Mouse (Mus musculus) neural tube, embryonic 15.5 days (tissue): ENCODE data around the gene Ptprg. TPM values are rescaled to one million over a fixed set of nuclear protein-coding genes. Genes with fewer than 3 reads are reported as not detected.
A peak's percentile ranks its signal among the peaks of the same experiment; 100 is the strongest.

Experiments
- ATAC-seq: fragments of 200-750 bp; cut with Nextera tagmentation; 2 replicates; pipeline ENCODE4 v1.8.0; 2017; ENCODE audit warnings: mild to moderate bottlenecking, moderate TSS enrichment, moderate library complexity; ENCODE audit not compliant: low FRiP score
- H3K27ac ChIP-seq: fragments of 300-500 bp; sonication (generic); replicated peaks from 2 replicates; pipeline ENCODE4 v1.5.1; 2015; ENCODE audit warnings: mild to moderate bottlenecking, inconsistent platforms
- H3K27me3 ChIP-seq: fragments of 300-500 bp; sonication (generic); replicated peaks from 2 replicates; pipeline ENCODE4 v1.6.1; 2015; ENCODE audit warnings: inconsistent platforms
- H3K36me3 ChIP-seq: fragments of 300-500 bp; sonication (generic); 2 replicates; pipeline ENCODE4 v1.6.1; 2015; ENCODE audit warnings: inconsistent platforms
- H3K4me1 ChIP-seq: fragments of 300-500 bp; sonication (generic); 2 replicates; pipeline ENCODE4 v1.6.1; 2015; ENCODE audit warnings: inconsistent platforms
- H3K4me2 ChIP-seq: fragments of 300-500 bp; sonication (generic); 2 replicates; pipeline ENCODE4 v1.6.1; 2015; ENCODE audit warnings: inconsistent platforms, mild to moderate bottlenecking, moderate library complexity
- H3K4me3 ChIP-seq: fragments of 300-500 bp; sonication (generic); replicated peaks from 2 replicates; pipeline ENCODE4 v1.5.1; 2015; ENCODE audit warnings: mild to moderate bottlenecking, inconsistent platforms
- H3K9ac ChIP-seq: fragments of 300-500 bp; sonication (generic); replicated peaks from 2 replicates; pipeline ENCODE4 v1.6.1; 2015; ENCODE audit warnings: mild to moderate bottlenecking, inconsistent platforms
- H3K9me3 ChIP-seq: fragments of 300-500 bp; sonication (generic); replicated peaks from 2 replicates; pipeline ENCODE4 v1.6.1; 2016; ENCODE audit warnings: inconsistent platforms
- WGBS: fragments of 180-500 bp; shearing (Covaris S2); methylation state at CpG from one replicate; pipeline ENCODE4 v1.1.7; 2015; ENCODE audit warnings: mixed read lengths; 5-methylcytosine and 5-hydroxymethylcytosine counted together
- polyA plus RNA-seq: library from polyadenylated mRNA; unstranded; fragments of >200 nt; fragmentation: Nextera tagmentation; extraction: Ambion mirVana; gene quantifications from 2 replicates; pipeline ENCODE4 v1.2.1, GENCODE M21; 2015

The Ptprg gene
- polyA plus RNA-seq, 1 experiment from 2014 or later, result 40.4 TPM

DNA sequence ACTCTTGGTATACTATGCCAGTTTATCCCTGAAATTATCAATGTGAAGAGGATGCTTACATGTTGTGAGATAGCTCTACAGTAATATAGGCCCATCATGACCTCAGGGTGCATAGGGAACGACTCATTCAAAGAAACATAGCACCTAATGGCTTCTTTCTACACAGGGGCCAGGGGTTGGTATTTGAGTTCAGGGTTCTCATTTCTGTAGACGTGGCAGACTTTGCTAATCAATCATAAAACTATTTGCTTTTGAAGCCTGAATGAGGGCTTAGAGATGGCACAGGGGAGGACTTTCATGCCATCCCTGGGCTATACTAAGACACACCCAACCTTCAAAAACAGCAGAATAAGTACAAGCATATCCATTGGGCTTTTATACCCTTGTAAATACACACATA lies 16.4 kb downstream of the Ptprg start:
- WGBS, result 68% methylated on average over 2 of the region's 2 CpGs
- Histone ChIP-seq H3K9me3 (no peaks in the 10 kb centered on the region), H3K4me2 (no peak overlapping the region), H3K4me3 (no peak overlapping the region), H3K27ac (no peak overlapping the region), H3K4me1 (peaks cover 11% of the 10 kb centered on the region; the same call in 1 of the 2 replicates), H3K27me3 (no peaks in the 10 kb centered on the region), H3K36me3 (no peaks in the 10 kb centered on the region), H3K9ac (no peak overlapping the region)
- no peak for ATAC-seq

DNA sequence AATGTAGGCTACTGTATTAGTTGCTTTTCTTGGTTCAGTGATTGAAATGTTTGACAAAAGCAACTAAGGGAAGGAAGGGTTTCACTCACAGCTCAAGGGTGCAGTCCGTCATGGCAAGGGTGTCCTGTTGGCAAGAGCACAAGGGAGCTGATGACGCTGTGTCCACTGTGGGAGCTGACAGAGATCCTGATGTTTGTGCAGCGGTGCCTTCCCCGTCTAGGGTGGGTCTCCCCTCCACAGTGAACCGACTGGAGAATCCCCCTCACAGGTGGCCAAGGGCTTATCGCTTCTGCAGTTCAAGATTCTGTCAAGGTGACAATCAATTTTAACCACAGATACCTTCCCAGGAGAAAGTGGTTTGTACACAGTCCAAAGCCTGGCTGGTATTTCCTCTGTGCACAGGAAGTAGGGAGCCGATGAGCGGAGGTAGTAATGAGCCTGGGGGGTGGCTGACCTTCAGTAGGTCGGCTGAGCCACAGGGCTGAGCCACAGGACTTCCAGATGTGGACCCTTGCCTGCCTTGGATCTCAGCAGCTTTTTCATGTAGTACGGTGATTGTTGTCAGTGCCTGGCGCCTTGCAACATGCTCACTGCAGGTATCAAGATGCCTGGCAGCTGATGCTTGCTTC lies 18.5 kb downstream of the Ptprg start:
- WGBS, result 83% methylated on average over 11 of the region's 11 CpGs
- no peaks in the 10 kb centered on the region for H3K36me3 ChIP-seq
- H3K27ac ChIP-seq, result no peak overlapping the region
- H3K27me3 ChIP-seq, result no peaks in the 10 kb centered on the region
- H3K4me2 ChIP-seq, result no peak overlapping the region
- no peak overlapping the region for H3K4me3 ChIP-seq
- peaks cover 20% of the 10 kb centered on the region; the same call in 1 of the 2 replicates for H3K4me1 ChIP-seq
- no peak overlapping the region for H3K9ac ChIP-seq
- no peaks in the 10 kb centered on the region for H3K9me3 ChIP-seq
- 0 out of 2 replicates have a peak, but pooled peaks have one; percentile 30 for ATAC-seq

DNA sequence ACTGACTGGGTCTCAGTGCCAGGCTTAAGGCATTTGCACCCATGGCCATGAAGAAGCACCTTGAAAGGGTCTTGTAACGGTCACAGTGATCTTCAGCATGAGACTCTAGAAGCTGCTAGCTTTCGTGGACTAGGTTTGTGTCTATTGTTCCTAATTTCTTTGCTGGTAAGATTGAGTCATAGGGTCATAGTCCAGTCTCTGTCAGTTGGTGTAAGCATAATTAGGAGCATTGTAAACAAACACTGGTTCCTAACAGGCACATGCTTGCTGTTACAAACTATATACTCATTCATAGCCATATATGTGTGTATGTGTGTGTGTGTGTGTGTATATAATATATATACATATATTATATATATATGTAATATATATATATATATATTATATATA lies 19.1 kb downstream of the Ptprg start:
- H3K9ac ChIP-seq, result no peak overlapping the region
- 88% methylated on average over 2 of the region's 2 CpGs for WGBS
- H3K4me3 ChIP-seq, result no peak overlapping the region
- H3K4me1 ChIP-seq, result peaks cover 25% of the 10 kb centered on the region; the same call in 1 of the 2 replicates
- no peaks in the 10 kb centered on the region for H3K27me3 ChIP-seq
- no peak overlapping the region for H3K27ac ChIP-seq
- no peaks in the 10 kb centered on the region for H3K9me3 ChIP-seq
- no peak for ATAC-seq
- no peak overlapping the region for H3K4me2 ChIP-seq
- no peaks in the 10 kb centered on the region for H3K36me3 ChIP-seq

DNA sequence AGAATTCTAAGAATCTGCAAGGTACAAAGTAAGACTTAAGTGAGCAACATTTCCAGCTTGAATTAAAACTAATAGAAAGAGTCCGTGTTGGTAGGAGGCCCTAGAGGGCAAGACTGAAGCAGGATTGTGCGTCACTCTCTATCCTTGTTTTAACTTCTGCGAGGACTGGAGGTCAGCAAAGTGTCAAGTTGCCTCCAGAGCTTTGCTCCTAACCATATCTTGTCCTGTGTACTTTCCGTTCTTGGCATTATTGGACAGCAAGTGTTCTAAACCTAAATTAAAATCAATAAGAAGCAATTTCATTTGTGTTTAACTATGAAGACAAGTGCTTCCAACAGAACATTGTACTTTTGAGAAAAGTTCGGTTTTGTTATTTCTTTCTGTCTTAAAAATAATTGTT lies 20.4 kb downstream of the Ptprg start:
- Histone ChIP-seq H3K9me3 (no peaks in the 10 kb centered on the region), H3K4me2 (no peak overlapping the region), H3K9ac (no peak overlapping the region), H3K27ac (no peak overlapping the region), H3K4me3 (no peak overlapping the region), H3K4me1 (peaks cover 37% of the 10 kb centered on the region), H3K36me3 (no peaks in the 10 kb centered on the region), H3K27me3 (no peaks in the 10 kb centered on the region)
- 74% methylated on average over 5 of the region's 5 CpGs for WGBS
- no peak for ATAC-seq

DNA sequence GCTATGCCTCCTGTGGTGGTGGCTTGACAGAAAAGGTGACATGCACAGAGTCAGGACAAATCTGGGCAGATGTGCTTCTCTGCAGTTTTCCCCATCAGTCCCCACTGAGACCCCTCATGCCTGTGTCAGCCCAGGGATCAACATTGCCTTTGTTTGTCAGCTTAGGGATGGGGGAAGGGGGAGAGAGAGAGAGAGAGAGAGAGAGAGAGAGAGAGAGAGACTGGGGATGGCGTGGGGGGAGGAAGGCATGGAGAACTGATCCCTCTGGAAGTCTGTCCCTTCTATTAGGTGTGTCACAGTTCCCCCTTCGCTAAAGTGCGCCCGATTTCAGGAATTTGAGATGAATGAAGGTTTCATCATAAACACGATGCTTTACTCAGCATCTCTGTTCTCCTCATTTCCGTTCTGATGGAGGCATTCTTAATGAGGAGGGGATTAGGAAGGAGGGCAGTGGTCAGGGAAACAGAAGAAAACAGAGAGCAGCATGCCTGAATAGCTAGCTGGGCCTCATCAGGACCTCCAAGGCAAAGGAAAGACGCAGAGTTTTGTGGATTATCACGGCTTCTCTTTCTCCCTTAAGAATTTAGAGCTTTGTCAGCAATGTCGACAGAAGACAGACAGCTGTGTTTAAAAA lies 24.1 kb downstream of the Ptprg start:
- H3K4me1 ChIP-seq, result peaks cover 35% of the 10 kb centered on the region
- 21% methylated on average over 9 of the region's 9 CpGs for WGBS
- H3K4me2 ChIP-seq, result no peak overlapping the region
- H3K36me3 ChIP-seq, result no peaks in the 10 kb centered on the region
- no peak overlapping the region for H3K27ac ChIP-seq
- H3K27me3 ChIP-seq, result no peaks in the 10 kb centered on the region
- H3K4me3 ChIP-seq, result no peak overlapping the region
- no peak overlapping the region for H3K9ac ChIP-seq
- no peaks in the 10 kb centered on the region for H3K9me3 ChIP-seq
- peak; percentile 42; the same call in 1 of the 2 replicates for ATAC-seq

DNA sequence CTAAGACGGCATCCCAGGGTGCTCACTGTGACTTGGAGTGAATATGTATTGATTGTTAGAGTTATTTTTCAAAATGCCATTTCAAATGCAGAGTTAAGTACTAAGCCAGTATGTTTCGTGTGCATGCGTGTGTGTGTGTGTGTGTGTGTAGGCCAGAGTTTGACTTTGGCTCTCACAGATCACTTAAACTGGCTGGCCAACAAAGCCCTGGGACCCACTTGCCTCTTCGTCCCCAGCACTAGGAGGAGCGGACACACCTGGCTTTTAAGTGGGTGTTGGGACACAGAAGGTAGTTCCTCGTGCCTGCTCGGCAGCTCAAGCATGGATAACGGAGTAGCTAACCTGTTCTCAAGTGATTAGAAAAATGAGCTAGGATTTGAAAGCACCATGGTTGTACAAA lies 24.6 kb downstream of the Ptprg start:
- H3K4me3 ChIP-seq, result no peak overlapping the region
- no peak overlapping the region for H3K9ac ChIP-seq
- no peaks in the 10 kb centered on the region for H3K36me3 ChIP-seq
- H3K27me3 ChIP-seq, result no peaks in the 10 kb centered on the region
- no peak overlapping the region for H3K4me2 ChIP-seq
- WGBS, result 71% methylated on average over 8 of the region's 8 CpGs
- ATAC-seq, result no peak
- no peak overlapping the region for H3K27ac ChIP-seq
- peaks cover 35% of the 10 kb centered on the region for H3K4me1 ChIP-seq
- no peaks in the 10 kb centered on the region for H3K9me3 ChIP-seq

DNA sequence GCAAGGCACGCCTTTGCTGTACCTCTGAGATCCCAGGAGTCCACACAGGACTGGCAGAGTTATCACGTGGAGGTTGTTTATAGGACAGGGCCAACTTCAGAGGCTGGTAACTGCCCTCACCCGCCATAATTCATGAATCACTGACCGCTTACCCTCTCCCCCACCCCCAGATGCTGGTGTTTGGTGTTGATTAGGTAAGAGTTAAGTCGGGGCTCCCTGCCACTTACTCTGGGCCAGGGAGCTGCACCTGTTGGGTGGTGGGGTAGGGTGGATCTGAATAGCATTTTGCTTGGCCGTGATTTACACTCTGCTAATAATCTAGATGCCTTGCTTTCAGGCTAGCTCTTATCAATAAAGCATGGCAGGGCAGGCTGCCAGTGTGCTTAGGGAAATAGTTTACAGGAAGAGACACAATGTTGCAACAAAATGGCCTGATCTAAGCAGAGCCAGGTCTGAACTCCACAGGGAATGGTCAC lies 25.2 kb downstream of the Ptprg start:
- Histone ChIP-seq H3K4me1 (peaks cover 31% of the 10 kb centered on the region), H3K4me2 (no peak overlapping the region), H3K27me3 (no peaks in the 10 kb centered on the region), H3K36me3 (no peaks in the 10 kb centered on the region), H3K9me3 (no peaks in the 10 kb centered on the region), H3K9ac (no peak overlapping the region), H3K4me3 (no peak overlapping the region), H3K27ac (no peak overlapping the region)
- WGBS, result 54% methylated on average over 6 of the region's 6 CpGs
- ATAC-seq, result no peak

DNA sequence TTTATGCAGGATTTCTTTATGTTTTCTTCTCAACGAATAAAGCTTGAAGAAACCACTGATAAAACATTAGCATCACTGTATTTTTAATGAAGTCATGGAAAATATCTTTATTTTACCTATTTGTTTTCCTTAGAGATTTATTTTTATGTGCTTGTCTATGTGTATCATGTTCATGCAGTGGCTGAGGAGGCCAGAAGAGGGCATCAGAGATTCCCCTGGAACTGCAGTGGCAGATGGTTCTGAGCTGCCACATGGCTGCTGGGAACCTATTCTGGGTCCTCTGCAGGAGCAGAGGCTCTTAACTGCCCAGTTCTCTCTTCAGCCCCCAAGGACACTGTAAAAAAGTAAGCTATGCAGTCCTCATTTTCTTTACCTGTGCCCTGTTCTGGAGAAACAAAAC lies 26.6 kb downstream of the Ptprg start:
- peaks cover 40% of the 10 kb centered on the region for H3K4me1 ChIP-seq
- H3K27me3 ChIP-seq, result no peaks in the 10 kb centered on the region
- no peak overlapping the region for H3K27ac ChIP-seq
- ATAC-seq, result no peak
- no peaks in the 10 kb centered on the region for H3K9me3 ChIP-seq
- no peak overlapping the region for H3K4me3 ChIP-seq
- H3K36me3 ChIP-seq, result no peaks in the 10 kb centered on the region
- WGBS, result 93% methylated on average over 1 of the region's 1 CpGs
- no peak overlapping the region for H3K9ac ChIP-seq
- H3K4me2 ChIP-seq, result no peak overlapping the region

DNA sequence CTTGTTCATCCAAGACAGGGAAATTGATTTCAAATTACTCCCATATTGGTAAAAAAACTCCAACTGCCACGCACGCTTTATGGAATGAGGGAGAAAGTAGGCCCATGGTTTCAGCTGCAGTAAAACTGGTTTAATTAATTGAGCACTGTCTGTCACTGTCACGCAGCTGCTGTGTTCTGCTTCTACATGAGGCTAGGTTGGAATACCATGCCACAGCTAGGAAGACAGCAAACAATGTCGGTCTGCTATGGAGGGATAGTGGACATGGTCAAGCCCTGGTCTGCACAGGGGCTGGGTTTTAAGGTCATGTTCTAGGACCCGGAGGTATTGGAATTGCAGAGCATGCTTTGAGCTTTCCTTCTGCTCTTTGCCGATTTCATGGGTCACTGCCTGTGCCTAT lies 30.9 kb downstream of the Ptprg start:
- H3K36me3 ChIP-seq, result no peaks in the 10 kb centered on the region
- H3K9me3 ChIP-seq, result no peaks in the 10 kb centered on the region
- H3K9ac ChIP-seq, result no peak overlapping the region
- no peak overlapping the region for H3K27ac ChIP-seq
- peaks cover 12% of the 10 kb centered on the region for H3K4me1 ChIP-seq
- no peaks in the 10 kb centered on the region for H3K27me3 ChIP-seq
- H3K4me2 ChIP-seq, result no peak overlapping the region
- no peak overlapping the region for H3K4me3 ChIP-seq
- 33% methylated on average over 6 of the region's 6 CpGs for WGBS
- 0 out of 2 replicates have a peak, but pooled peaks have one; percentile 33 for ATAC-seq

DNA sequence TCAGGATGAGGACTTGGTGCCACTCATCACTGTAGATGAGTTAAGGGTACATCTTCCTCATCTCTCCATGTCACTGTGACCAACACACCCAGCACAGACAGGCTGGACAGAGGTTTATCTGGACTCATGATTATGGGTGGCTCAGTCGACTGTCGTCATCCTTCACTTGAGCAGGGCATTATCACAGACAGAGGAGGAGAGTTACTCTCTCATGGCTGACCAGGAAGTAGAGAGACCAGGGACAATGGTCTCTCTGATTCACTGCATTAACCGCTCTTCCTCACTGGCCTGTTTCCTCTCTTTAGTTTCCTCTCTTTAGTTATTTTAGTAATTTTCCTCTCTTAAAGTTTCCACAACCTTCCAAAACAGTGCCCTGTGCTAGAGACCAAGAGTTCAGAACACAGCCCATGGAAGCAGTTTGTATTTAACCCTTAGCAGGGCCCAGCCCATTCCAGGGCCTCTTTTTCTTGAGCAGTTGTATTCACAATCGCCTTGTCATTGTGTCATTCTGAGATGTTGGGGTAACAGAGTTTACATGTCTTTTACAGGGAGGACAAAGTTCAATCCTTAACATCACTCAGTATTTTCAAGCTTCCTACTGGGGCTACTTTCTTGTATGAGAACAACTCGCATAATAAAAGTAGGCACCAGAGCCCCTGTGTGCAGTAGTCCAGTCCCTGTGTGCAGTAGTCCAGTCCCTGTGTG lies 31.7 kb downstream of the Ptprg start:
- ATAC-seq, result 0 out of 2 replicates have a peak, but pooled peaks have one; percentile 37
- WGBS, result 84% methylated on average over 5 of the region's 5 CpGs
- Histone ChIP-seq H3K27ac (no peak overlapping the region), H3K4me3 (no peak overlapping the region), H3K36me3 (no peaks in the 10 kb centered on the region), H3K4me2 (no peak overlapping the region), H3K4me1 (peaks cover 14% of the 10 kb centered on the region), H3K27me3 (no peaks in the 10 kb centered on the region), H3K9me3 (no peaks in the 10 kb centered on the region), H3K9ac (no peak overlapping the region)

DNA sequence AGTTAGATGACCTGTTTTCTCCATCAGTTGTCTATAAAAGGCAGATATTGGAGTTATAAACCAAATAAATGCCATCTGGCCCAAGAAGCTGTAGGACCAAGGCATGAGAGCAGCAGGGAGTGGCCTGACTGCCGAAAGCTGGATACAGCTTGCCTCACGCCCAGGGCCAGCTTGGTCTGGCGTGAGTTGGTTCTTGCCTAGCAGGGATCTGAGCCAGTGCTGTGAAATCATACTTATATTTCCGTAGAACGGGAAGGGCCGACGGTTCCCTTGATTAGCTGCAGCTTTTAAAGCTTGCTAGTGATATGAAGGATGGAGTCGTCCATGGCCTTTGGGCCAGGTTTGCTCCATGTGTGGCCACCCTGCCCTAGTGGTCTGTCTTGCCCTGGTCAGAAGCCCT lies 37.1 kb downstream of the Ptprg start:
- Histone ChIP-seq H3K27ac (no peak overlapping the region), H3K4me1 (peaks cover 22% of the 10 kb centered on the region), H3K36me3 (no peaks in the 10 kb centered on the region), H3K9me3 (no peaks in the 10 kb centered on the region), H3K4me2 (no peak overlapping the region), H3K9ac (no peak overlapping the region), H3K4me3 (no peak overlapping the region), H3K27me3 (no peaks in the 10 kb centered on the region)
- 72% methylated on average over 8 of the region's 8 CpGs for WGBS
- no peak for ATAC-seq

DNA sequence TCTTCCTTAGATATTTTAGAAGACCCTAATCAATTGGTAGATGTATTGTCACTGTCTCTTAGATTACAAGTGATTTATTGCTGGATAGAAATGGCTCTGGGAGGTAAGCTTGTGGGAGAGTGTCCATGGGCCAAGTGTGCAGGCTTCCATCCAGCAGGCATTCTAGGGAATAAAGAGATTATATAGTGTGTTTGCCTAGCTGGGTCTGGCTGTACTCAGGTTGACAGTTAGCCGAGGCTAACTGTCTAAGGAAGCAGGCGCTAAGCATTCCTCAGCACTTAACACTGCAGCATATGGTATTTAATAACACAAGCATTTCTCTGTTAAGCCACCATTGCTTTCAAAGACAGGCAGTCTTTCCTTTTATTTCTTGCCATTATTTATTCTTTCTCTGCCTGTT lies 39.3 kb downstream of the Ptprg start:
- no peak for ATAC-seq
- Histone ChIP-seq H3K4me3 (no peak overlapping the region), H3K9me3 (no peaks in the 10 kb centered on the region), H3K27me3 (no peaks in the 10 kb centered on the region), H3K9ac (no peak overlapping the region), H3K36me3 (no peaks in the 10 kb centered on the region), H3K4me1 (peaks cover 23% of the 10 kb centered on the region), H3K4me2 (no peak overlapping the region), H3K27ac (no peak overlapping the region)
- 65% methylated on average over 2 of the region's 2 CpGs for WGBS
